Mouse (Mus musculus) mouse embryonic stem cell (cell line): ENCODE data around the gene Rnasek.

Experiments used
- in situ Hi-C, 2 experiments: fragments of 300-500 bp; cut with MboI; formaldehyde crosslinking; loops; 1 replicate in 1 of 2; 3 replicates in 1 of 2; pipeline ENCODE4 v1.14.3; 2019 to 2020; ENCODE audit warnings: low sequenced_read_pairs in 2 of 2, low pct_unique_long_range_greater_than_20kb in 1 of 2, mixed read lengths in 1 of 2; ENCODE audit not compliant: unreplicated experiment in 1 of 2

Gene Rnasek

DNA sequence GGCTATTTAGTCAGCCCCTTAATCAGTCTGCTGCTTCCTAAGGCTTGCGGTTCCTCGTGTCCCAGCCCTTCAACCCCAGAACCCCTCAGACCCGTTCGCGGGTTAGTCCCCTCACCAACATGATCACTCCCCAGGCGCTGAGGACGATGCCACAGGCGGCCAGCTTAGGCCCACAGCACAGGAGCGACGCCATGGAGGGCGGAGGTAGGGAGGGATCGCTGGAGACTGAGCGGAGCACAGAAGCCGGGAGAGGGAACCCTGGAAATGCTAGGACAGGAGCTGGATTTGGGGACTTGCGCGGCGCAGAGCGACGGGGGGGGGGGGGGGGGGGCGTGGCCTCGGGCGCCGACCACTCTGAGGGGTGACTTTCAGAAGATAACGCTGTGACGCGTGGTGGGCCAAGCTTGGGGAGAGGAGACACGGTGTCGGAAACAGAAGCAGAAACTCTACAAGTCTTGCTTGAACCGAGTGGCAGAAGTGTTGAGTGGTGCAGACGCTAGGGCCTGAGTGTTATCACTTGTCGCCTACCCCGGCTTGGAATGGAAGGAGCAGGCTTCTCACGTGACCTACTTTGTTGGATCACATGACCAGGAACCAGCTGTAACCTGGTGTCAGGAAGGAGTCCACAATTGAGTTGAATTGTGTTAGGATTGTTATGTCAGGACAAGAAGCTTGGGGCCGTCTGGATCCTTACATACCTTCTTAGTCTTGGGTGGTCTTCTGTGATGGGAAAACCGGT is at the start of gene Rnasek, which contains the start of gene Gm21988:
Gene Rnasek (minus strand): TSS at position 302 of the 739 bp plus-strand sequence.
Gene Gm21988 (minus strand): TSS at position 290 of the 739 bp plus-strand sequence.
- in situ Hi-C loops: no loop called here

DNA sequence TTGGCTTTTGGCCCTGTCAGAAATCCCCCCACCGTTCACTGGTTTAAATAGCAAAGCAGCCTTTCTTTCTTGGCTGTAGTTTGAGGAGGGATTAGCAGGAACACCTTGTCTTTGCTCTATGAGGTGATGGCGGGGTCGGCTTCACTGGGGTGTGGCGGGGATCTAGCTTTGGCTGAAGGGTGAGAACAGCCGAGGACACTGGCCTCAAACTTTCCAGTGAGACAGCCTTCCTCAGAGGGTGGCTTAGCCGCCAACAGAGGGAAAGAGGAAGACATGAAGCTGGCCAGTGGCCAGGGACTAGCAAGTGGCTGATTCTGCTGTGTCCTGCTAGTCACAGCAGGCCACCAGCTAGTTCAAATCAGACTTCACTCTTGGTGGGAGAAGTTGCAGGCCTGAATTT is 49.6 kb upstream of the Rnasek start:
- in situ Hi-C loops: no loop called here

DNA sequence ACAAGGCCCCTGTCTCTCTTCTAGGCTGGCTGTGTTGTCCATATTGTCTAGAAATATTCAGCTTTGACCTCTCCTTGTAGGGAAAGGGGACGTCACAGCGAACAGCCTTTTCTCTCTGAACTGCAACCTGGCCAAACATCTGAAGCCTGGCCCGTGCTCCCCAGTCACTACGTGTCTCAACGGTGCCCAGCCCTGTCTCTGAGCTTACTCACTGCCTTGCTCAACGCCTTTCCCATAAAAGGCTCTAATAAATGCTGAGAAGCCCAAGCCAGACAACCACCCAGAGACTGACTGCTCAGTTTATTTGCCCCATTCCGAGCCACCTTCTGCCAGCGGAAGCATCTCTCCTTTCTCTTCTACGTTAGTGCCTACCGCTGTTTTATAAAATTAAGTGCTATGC is 48.5 kb upstream of the Rnasek start:
- in situ Hi-C loops: no loop called here

DNA sequence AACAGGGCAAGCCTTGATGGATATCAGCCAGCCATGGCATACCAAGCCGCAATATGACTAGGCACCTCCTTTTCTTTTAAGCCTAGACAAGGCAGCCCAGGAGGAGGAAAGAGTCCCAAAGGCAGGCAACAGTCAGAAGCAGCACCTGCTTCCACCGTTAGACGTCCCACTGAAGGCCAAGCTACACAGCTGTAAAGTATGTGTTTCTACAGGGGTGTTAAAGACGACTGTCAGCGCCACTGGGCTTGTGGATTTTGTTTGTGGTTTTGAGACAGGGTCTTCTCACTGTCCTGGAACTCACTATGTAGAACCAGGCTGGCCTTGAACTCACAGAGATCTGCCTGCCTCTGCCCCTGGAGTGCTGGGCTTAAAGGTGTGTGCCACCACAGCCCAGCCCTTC is 46.0 kb upstream of the Rnasek start:
- in situ Hi-C loops: no loop called here

DNA sequence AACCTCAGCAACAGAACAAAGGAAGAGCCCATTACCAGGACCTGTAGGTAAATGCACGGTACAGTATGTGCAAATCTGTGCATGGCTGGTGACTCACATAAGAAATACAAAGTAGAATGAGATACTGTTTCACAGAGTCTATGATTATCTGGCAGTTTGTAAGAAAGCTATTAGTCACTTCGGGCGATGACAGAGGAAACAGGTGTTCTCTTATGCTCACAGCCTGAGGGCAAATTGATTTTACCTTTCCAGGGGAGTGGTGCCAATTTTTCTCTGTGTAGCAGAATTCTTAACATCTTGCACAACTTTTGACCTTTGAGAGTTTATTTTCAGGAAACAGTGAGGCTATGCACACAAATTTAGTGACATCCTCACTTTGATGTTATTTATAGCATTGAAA is 45.1 kb upstream of the Rnasek start:
- in situ Hi-C loops: no loop called here

DNA sequence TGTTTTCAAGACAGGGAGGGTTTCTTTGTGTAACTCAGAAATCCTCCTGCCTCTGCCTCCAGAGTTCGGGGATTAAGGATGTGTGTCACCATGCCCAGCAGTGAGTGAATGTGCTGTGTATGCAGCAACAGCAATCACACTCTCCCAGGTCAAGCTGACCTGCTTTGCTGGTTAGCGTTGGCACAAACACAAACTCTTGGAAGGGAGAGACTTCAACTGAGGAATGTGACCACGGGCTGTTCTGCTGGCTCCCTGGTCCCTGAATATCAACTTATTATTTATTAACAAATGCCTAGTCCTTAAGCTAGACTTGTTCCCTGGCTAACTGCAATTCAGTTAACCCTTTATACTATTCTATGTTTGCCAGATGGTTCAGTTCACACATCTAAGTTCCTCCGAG is 44.0 kb upstream of the Rnasek start:
- in situ Hi-C loops: no loop called here

DNA sequence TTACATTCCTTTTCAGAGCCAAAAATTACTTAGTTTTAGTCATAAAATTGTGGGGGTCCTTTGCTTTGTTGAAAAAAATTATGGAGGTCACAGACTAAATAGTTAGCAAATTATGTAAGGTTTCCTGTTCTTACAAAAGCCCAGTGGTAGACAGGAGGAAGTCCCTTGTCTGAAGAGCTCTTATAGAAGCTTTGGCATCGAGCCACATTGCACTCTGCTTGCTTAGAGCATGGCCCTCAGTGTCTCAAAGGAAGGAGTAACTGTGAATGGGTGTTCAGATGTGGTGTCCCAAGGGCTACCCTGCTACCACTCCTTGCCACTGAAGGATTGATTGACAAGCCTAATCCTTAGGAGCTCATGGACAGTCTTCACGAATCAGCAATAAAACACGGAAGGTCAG is 40.8 kb upstream of the Rnasek start:
- in situ Hi-C loops: no loop called here

DNA sequence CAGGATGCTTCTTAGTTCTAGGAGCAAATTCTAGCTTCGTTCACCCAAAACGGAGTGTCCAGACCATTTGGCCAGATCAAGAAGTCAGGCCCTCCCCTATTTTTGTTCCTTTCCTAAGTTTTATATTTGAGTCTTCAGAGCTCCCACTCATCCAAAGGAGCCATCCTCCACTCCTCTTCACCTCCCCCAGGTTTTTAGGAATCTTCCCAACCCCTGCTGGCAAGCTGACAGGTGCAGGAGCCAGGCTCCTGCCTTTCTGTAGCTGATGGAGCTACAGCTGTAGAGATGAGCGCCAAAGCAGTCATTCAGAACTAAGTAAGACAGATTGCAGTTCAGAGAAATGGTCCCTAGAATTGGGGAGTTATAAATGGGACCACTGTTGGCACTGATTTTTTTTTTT is 39.3 kb upstream of the Rnasek start:
- in situ Hi-C loops: no loop called here

DNA sequence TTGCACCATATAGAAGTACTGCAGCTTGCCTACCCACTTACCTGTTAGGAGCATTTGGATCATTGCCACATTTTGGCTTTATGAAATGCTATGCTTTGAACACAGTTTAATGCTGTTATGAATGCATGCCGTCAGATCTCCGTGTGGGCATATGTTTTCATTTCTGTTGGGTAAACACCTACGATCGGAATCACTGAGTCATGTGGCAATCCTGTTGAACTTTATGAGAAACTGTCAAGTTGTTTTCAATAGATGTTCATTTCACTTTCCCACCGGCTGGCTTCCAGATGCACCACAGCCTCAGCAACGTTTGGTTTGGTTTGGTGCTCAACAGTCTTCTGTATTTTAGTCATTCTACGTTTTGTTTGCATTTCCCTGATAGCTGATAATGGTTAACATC is 32.0 kb upstream of the Rnasek start:
- in situ Hi-C loops: no loop called here

DNA sequence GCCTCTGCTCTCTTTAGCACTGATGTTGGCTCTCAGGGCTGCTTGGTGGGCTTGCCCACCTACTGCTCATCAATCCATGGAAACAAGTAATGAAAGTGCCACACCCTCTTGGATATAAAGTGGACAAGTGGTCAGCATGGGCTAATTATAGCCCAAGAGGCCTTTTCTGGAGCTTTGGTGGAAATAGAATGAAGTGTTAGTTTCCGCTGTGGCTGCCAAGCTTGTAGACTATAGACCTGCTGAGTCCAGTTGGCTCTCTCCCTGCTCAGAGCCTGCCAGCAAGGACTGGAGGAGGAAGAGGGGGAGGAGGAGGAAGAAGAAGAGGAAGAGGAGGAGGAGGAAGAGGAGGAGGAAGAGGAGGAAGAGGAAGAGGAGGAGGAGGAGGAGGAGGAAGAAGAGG is 26.8 kb upstream of the Rnasek start:
- in situ Hi-C loops: no loop called here

DNA sequence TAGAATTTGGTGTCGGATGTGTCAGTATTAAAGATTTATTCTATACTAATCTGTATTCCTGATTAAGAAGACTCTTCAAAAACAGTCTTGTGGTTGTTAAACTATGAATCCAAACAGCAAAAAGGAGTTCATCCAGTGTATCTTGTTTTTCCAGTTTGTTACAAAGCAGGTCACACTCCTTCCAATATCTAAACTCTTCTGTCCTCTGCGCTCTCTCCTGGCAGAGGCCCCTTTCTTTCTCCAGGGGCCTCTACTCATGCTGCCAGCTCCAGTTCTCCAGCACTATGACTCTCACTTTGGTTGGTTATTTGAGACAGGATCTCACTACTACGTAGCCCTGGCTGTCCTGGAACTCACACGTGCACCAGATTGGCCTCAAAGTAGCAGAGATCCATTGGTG is 26.2 kb upstream of the Rnasek start:
- in situ Hi-C loops: no loop called here

DNA sequence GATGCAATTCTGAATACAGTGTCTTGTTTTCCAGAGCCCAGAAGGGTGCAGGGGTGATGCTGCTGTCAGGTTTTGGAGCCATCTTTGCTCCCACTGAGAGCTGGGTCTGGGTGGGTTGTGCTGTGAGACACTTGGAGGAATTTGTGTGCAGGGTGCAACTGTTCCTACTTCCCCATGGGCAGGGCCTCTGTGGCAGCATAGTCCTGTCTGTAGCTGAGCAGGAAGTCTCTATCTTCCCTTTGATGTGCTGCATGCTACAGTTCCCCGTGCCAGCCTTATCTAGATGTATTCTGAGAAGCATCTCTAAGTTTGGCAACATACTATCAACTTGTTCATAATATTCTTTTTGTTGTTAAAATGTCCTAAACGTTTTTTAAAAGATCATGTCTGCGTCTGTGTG is 25.6 kb upstream of the Rnasek start:
- in situ Hi-C loops: no loop called here

DNA sequence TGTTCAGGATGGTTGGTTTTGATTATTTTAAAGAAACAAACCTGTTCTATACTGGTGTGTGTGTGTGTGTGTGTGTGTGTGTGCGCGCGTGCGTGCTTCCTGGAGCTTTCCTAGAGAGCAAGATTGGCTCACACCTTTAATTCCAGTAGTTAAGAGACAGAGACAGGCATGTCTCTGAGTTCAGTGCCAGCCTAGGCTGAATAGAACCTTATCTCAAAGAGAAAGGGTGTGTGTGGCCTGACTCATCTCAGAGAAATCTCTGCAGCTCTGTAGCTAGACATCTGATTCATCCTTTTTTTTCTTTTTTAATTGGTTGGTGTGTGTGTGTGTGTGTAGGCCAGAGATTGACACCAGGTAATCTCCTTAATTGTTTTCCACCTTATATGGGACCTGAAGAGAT is 19.4 kb upstream of the Rnasek start:
- in situ Hi-C loops: no loop called here

DNA sequence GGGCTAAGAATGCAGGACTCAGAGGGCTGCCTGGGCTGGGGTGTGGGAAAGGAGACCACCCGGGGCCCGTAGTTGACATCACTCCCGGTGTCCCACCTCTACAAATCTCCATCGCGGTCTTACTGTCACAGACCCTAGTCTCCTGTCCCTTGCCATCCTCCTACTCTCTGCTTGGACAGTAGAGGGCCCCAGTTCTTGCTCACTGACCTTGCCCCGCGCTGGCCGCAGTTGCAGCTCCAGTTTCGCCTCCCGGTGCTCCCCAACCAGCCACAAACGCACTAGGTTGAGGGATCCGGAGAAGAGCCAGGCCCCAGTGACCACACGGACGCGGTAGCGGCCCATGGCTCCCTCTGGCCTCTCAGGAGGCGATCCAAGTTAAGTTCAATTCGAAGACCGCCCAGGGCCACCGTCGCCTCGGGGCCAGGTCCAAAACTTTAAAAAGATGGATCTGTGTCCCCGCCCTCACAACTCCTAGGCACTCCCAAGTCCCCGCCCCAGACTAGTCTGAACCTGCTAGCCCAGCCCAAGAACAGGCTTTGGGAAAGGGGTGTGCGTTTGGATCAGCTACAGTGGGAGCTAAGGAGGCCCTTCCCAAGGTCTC is 15.4 kb upstream of the Rnasek start, which contains the start of gene Alox12:
Gene Alox12 (minus strand): TSS at position 423 of the 601 bp plus-strand sequence.
- in situ Hi-C loops: no loop called here

DNA sequence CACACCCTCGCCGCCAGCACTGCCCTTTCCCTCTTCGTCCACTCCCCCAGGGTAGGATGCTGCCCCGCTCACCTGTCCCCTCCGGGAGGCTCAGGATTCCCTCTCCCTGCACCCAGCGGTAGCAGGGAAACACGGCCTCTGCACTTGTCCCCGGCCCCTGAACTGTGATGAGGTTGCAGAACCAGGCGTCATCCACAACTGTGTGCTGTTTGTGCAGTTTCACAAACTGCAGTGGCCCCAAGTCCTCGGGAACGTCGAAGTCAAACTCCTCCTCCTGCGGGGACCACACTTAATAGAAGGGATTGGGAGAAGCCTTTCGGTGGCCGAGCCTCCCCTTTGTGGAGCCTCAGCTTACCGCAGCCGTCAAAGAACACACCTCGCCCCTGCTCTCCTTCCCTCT is 14.7 kb upstream of the Rnasek start:
- in situ Hi-C loops: no loop called here

DNA sequence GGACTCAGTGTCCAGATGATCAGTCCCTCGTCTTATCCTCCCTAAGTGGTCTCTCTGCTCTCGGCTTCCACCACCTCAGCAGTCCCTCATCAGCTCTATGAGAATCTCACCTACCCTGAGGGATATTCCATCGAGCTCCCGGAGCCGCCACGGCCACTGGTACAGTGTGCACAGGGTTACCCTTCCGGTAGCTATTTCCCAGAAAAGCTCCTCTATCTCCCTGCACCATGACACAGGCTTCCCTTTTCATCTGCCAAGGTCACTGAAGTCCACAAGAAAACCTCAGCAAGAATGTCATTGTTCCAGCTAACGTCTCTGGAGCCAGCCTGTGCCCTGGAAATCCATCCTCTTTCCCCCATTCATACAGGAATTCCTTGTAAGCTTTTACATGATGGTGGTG is 12.2 kb upstream of the Rnasek start:
- in situ Hi-C loops: no loop called here

DNA sequence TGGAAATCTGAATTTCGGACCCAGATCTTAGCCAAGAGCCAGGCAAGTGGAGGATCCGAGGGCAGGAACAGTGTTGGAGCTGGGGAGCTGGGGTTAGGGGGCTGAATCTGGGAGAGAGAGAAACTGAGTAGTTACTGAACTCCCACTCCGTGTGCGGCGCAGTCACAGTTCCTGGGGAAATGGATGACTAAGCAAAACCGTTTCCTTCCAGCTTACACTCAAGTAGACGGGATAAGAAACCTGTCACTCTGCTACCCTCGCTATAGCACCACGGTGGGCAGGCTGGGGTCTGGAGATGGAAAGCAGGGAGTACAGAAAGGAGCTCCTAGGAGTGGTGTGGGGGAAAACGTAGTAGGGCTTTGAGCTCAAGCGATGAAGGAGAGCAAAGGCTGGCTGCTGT is 10.5 kb upstream of the Rnasek start:
- in situ Hi-C loops: no loop called here

DNA sequence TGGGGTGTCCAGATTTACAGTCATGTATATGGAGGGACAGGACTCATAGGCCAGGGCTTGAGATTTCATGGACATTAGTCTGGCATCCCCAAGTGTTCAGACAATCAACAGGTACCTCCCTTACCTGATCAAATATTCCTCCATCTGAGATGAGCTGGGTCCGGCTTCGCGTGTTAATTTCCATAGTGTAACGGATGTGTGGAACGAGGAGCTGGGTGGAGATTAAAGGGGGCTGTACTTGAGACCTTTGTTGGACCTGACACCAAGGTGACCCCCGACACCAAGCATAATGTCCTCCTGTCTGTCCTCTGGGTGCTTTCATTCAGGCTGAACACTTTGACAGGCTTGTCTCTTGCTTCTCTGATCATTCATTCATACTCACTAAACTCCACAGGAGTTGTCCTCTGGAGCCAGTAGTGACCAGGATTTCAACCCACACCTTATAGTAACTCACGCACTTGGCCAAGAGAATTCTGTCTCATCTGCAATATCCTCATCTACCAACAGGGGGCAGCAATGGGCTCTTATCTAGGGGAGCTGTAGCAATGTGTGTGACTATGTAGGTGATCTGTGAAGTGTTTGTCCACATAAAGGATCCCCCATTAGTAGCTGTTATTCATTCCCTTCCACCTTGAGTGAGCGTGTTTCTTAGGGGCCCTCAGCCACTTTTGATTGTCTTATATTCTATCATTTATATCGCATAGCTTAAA is 7.6 kb upstream of the Rnasek start:
- in situ Hi-C loops: no loop called here

DNA sequence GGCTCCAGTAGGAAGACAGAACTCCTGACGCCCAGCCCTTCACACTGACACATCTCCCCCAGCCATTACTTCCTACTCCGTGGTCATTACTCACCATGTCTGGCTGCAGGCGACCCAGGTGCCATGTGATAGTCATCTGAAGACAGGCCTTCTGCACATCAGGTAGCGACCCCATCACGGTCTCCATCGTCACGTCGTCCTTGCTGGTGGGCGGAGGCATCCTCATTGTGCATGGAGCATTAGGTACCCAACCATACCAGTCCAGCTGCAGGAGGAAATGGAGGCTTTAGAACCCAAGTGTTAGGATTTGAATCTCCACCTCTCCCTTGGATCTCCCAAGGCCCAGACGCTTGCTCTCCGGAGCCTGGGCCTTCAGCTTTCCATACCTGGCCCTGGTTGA is 2.9 kb upstream of the Rnasek start:
- in situ Hi-C loops: no loop called here
